Mouse (Mus musculus): ENCODE results near the gene Mfsd4b2. TPM values are rescaled to one million over a fixed set of nuclear protein-coding genes. Genes with fewer than 3 reads are reported as not detected.

Gene Mfsd4b2
- total RNA-seq, 1 experiment from 2014 or later: not detected

- ATAC-seq (replicated peaks in 1 of 2; ENCODE audit: insufficient read depth in 1 of 2, low FRiP score in 2 of 2, low TSS enrichment in 1 of 2, low read depth in 1 of 2, poor library complexity in 2 of 2, severe bottlenecking in 2 of 2): no peak
These were observed 22.5 kb downstream of the Mfsd4b2 start for GRCm38 (mm10) chr10:39904191-39904590.

GRCm38 (mm10) chr10:39898874-39899371 lies 27.8 kb downstream of the Mfsd4b2 start, which contains the start of gene Mfsd4b4:
Mfsd4b4 (minus strand) TSS chr10:39899238.
- peak; percentile 80 to 85 for ATAC-seq (replicated peaks in 1 of 2; ENCODE audit: insufficient read depth in 1 of 2, low FRiP score in 2 of 2, low TSS enrichment in 1 of 2, low read depth in 1 of 2, poor library complexity in 2 of 2, severe bottlenecking in 2 of 2)

GRCm38 (mm10) chr10:39896503-39896902 lies 30.2 kb downstream of the Mfsd4b2 start:
- no peak for ATAC-seq (replicated peaks in 1 of 2; ENCODE audit: insufficient read depth in 1 of 2, low FRiP score in 2 of 2, low TSS enrichment in 1 of 2, low read depth in 1 of 2, poor library complexity in 2 of 2, severe bottlenecking in 2 of 2)

GRCm38 (mm10) chr10:39893702-39894697 lies 32.7 kb downstream of the Mfsd4b2 start:
- ATAC-seq (replicated peaks in 1 of 2; ENCODE audit: insufficient read depth in 1 of 2, low FRiP score in 2 of 2, low TSS enrichment in 1 of 2, low read depth in 1 of 2, poor library complexity in 2 of 2, severe bottlenecking in 2 of 2): 0 out of 4 replicates have a peak, but pooled peaks have one; percentile 27 to 29

GRCm38 (mm10) chr10:39888621-39889020 lies 38.1 kb downstream of the Mfsd4b2 start:
- no peak for ATAC-seq (replicated peaks in 1 of 2; ENCODE audit: insufficient read depth in 1 of 2, low FRiP score in 2 of 2, low TSS enrichment in 1 of 2, low read depth in 1 of 2, poor library complexity in 2 of 2, severe bottlenecking in 2 of 2)

Other genes starting within 250 kb of the Mfsd4b2 start
- gene Rev3l, start 194.8 kb downstream of the Mfsd4b2 start, total RNA-seq (2017): 26.6 and 27.2 TPM in 2 replicates
- gene Mfsd4b4, start 27.7 kb downstream of the Mfsd4b2 start, total RNA-seq (2017): 7.7 and 7.9 TPM in 2 replicates
- not detected in 2 replicates for gene Mfsd4b3, start 33.2 kb upstream of the Mfsd4b2 start, total RNA-seq (2017)
- gene Mfsd4b5, start 59.7 kb upstream of the Mfsd4b2 start, total RNA-seq (2017): 0.56 TPM in 1 of 2 replicates, not detected in the other
- gene Mfsd4b1, start 98.3 kb upstream of the Mfsd4b2 start, total RNA-seq (2017): not detected in 2 replicates
- 12.8 and 19.6 TPM in 2 replicates for gene Slc16a10, start 215.3 kb upstream of the Mfsd4b2 start, total RNA-seq (2017)